Mouse (Mus musculus) hindbrain, embryonic 13.5 days (tissue): ENCODE data around the gene Fhl3. TPM values are rescaled to one million over a fixed set of nuclear protein-coding genes. Genes with fewer than 3 reads are reported as not detected.

Source experiments
- ATAC-seq: fragments of 200-750 bp; cut with Nextera tagmentation; 2 replicates; pipeline ENCODE4 v1.8.0; 2017; ENCODE audit warnings: moderate TSS enrichment; ENCODE audit not compliant: low FRiP score
- H3K27ac ChIP-seq: fragments of 300-500 bp; sonication (generic); 2 replicates; pipeline ENCODE4 v1.5.1; 2015; ENCODE audit warnings: inconsistent platforms, mild to moderate bottlenecking, moderate library complexity
- H3K27me3 ChIP-seq: fragments of 300-500 bp; sonication (generic); 2 replicates; pipeline ENCODE4 v1.6.1; 2015; ENCODE audit warnings: mild to moderate bottlenecking, inconsistent platforms
- H3K36me3 ChIP-seq: fragments of 300-500 bp; sonication (generic); 2 replicates; pipeline ENCODE4 v1.6.1; 2015; ENCODE audit warnings: mild to moderate bottlenecking, inconsistent platforms
- H3K4me1 ChIP-seq: fragments of 300-500 bp; sonication (generic); replicated peaks from 2 replicates; pipeline ENCODE4 v1.6.1; 2015; ENCODE audit warnings: inconsistent platforms
- H3K4me2 ChIP-seq: fragments of 300-500 bp; sonication (generic); 2 replicates; pipeline ENCODE4 v1.6.1; 2015; ENCODE audit warnings: inconsistent platforms, mild to moderate bottlenecking, moderate library complexity
- H3K4me3 ChIP-seq: fragments of 300-500 bp; sonication (generic); 2 replicates; pipeline ENCODE4 v1.5.1; 2015; ENCODE audit warnings: mild to moderate bottlenecking, inconsistent platforms
- H3K9ac ChIP-seq: fragments of 300-500 bp; sonication (generic); 2 replicates; pipeline ENCODE4 v1.6.1; 2015; ENCODE audit warnings: mild to moderate bottlenecking, inconsistent platforms
- H3K9me3 ChIP-seq: fragments of 300-500 bp; sonication (generic); 2 replicates; pipeline ENCODE4 v1.6.1; 2016; ENCODE audit warnings: inconsistent platforms
- WGBS: fragments of 180-500 bp; shearing (Covaris S2); methylation state at CpG from one replicate; pipeline ENCODE4 v1.1.7; 2015; 5-methylcytosine and 5-hydroxymethylcytosine counted together
- polyA plus RNA-seq: library from polyadenylated mRNA; unstranded; fragments of >200 nt; fragmentation: Nextera tagmentation; extraction: Ambion mirVana; gene quantifications from 2 replicates; pipeline ENCODE4 v1.2.1, GENCODE M21; 2015

Gene Fhl3
- polyA plus RNA-seq, 1 experiment from 2014 or later, result 2.9 TPM

- H3K4me1 ChIP-seq, result peaks cover 18% of the 10 kb centered on the region
- 98% methylated on average over 4 of the region's 4 CpGs for WGBS
- H3K4me2 ChIP-seq, result no peak overlapping the region
- H3K9ac ChIP-seq, result no peak overlapping the region
- H3K27me3 ChIP-seq, result no peaks in the 10 kb centered on the region
- no peak overlapping the region for H3K27ac ChIP-seq
- no peak overlapping the region for H3K4me3 ChIP-seq
- ATAC-seq, result no peak
- H3K9me3 ChIP-seq, result no peaks in the 10 kb centered on the region
- peaks cover 75% of the 10 kb centered on the region for H3K36me3 ChIP-seq
Observed at GRCm38 (mm10) chr4:124719101-124719500, 18.6 kb downstream of the Fhl3 start.

DNA sequence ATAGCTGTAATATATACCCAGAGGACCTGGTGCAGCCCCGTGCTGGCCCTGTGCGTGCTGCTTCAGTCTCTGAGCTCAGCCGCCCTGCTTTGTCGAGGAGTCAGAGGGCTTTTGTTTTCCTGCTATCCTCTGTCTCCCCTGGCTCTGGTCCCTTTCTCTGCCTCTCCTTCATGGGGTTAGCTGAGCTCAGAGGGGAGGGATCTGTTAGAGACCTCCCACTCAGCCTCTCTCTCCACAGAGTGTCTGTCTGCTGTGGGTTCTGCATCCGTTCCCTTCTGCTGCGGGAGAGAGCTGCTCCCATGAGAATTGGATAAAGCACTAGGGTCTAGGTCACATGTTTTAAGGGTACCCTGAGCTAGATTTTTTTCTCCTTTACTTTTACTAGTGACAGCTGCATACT is 25.6 kb downstream of the Fhl3 start:
- H3K4me1 ChIP-seq, result no peaks in the 10 kb centered on the region
- no peak for ATAC-seq
- H3K9ac ChIP-seq, result no peak overlapping the region
- no peaks in the 10 kb centered on the region for H3K27me3 ChIP-seq
- peaks cover 98% of the 10 kb centered on the region for H3K36me3 ChIP-seq
- 85% methylated on average over 6 of the region's 6 CpGs for WGBS
- no peak overlapping the region for H3K4me3 ChIP-seq
- H3K27ac ChIP-seq, result no peak overlapping the region
- no peak overlapping the region for H3K4me2 ChIP-seq
- H3K9me3 ChIP-seq, result no peaks in the 10 kb centered on the region

GRCm38 (mm10) chr4:124736952-124737351 is 36.5 kb downstream of the Fhl3 start:
- WGBS, result 71% methylated on average over 2 of the region's 2 CpGs

GRCm38 (mm10) chr4:124737486-124737885 is 37.0 kb downstream of the Fhl3 start:
- Histone ChIP-seq H3K9ac (no peak overlapping the region), H3K27ac (0 out of 2 replicates have a peak overlapping the region, but pooled peaks have one; percentile 52), H3K4me1 (peaks cover 24% of the 10 kb centered on the region), H3K36me3 (peaks cover 14% of the 10 kb centered on the region), H3K9me3 (no peaks in the 10 kb centered on the region), H3K4me2 (no peak overlapping the region), H3K4me3 (no peak overlapping the region), H3K27me3 (no peaks in the 10 kb centered on the region)
- ATAC-seq, result no peak
- WGBS, result 80% methylated on average over 5 of the region's 5 CpGs

More at GRCm38 (mm10) chr4:124736952-124737351, 36.5 kb downstream of the Fhl3 start:
- Histone ChIP-seq H3K4me3 (no peak overlapping the region), H3K27me3 (no peaks in the 10 kb centered on the region), H3K27ac (0 out of 2 replicates have a peak overlapping the region, but pooled peaks have one; percentile 52), H3K36me3 (peaks cover 19% of the 10 kb centered on the region), H3K4me2 (no peak overlapping the region), H3K9ac (no peak overlapping the region), H3K4me1 (peaks cover 19% of the 10 kb centered on the region), H3K9me3 (no peaks in the 10 kb centered on the region)
- ATAC-seq, result no peak

DNA sequence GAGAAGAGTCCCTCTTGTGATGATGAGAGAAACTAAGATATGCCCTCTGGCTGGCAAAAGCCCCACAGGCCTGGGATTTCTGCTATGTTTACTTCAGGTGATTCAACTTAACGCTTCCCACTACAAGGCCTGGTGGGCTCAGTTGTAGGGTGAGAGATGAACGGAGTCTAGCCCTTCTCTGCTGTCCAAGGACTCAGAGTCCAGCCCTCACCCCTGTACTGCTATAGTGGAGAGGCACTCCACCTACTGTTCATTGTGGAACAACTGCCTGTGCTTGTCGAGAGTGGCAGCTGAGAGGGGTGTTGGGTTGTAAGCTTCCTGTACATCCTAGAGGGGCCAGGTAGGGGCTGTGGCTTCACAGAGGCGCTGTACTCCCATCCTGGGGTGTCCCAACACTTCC is 37.5 kb downstream of the Fhl3 start:
- WGBS, result 67% methylated on average over 4 of the region's 4 CpGs
- H3K27me3 ChIP-seq, result no peaks in the 10 kb centered on the region
- H3K9me3 ChIP-seq, result no peaks in the 10 kb centered on the region
- peaks cover 9% of the 10 kb centered on the region for H3K36me3 ChIP-seq
- ATAC-seq, result no peak
- no peak overlapping the region for H3K27ac ChIP-seq
- H3K4me3 ChIP-seq, result no peak overlapping the region
- H3K4me2 ChIP-seq, result no peak overlapping the region
- H3K9ac ChIP-seq, result no peak overlapping the region
- peaks cover 28% of the 10 kb centered on the region for H3K4me1 ChIP-seq

- peaks cover under 1% of the 10 kb centered on the region; the same call in 1 of the 2 replicates for H3K36me3 ChIP-seq
- 70% methylated on average over 1 of the region's 1 CpGs for WGBS
Observed at GRCm38 (mm10) chr4:124738783-124739182, 38.3 kb downstream of the Fhl3 start.

DNA sequence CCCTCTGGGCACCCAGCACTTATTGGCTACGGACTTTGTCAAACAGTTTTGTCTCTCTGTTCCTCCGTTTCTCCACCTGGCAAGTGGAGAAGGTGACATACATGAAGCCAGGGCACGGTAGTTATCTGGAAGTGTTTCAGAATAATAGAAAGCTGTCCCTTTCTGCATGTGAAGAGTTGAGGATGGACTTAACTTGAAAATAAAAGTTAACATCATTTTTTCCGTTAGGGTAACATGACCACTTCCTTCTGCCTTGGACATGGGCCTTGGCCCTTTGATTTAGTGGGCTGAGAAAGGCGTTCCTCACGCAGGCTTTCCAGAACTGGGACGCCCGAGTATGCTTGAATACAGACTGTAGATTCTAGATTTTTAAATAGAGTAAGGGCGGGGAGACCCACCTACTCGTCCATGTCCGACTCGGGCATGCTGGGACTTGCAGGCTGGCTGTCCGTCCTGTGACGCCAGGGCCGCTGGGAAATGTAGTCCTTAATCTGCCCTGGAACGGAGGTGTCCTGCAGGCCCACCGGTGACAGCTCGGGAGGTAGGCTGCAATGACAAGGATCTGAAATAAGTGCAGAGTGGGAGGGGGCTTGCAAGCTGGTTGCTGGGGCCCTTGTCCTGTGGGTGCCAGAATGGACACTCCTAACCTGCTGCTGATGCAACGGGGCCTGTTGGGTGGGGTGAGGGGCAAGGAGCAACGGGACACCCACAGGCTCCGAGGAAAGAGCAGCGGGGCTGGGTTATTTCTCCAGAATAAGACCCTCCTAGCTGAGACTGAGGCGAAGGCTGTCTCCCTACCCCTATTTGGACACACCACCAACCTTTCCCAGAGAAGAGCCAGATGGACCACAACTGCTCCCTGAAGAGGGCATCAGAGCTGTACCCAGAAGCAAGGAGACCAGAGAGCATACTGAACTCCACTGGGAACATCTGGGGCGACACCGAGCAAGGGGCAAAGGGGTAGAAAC is 41.2 kb downstream of the Fhl3 start, which contains the start of gene Inpp5b:
Inpp5b (plus strand) TSS at position 475 of the 968 bp plus-strand sequence.
- Histone ChIP-seq H3K4me2 (peak within 1 kb of the TSS; percentile 76), H3K9ac (peak within 1 kb of the TSS; percentile 83), H3K27me3 (no peaks in the 10 kb centered on the region), H3K36me3 (peaks cover 13% of the 10 kb centered on the region), H3K9me3 (no peaks in the 10 kb centered on the region), H3K27ac (peak within 1 kb of the TSS; percentile 30; the same call in 1 of the 2 replicates), H3K4me3 (peak within 1 kb of the TSS; percentile 65), H3K4me1 (peaks cover 22% of the 10 kb centered on the region)
- 17% methylated on average over 25 of the region's 25 CpGs for WGBS
- ATAC-seq, result peak; percentile 93

More at GRCm38 (mm10) chr4:124738783-124739182, 38.3 kb downstream of the Fhl3 start:
- H3K4me1 ChIP-seq, result peaks cover 28% of the 10 kb centered on the region
- no peak for ATAC-seq
- H3K4me3 ChIP-seq, result no peak overlapping the region
- H3K4me2 ChIP-seq, result no peak overlapping the region
- H3K27ac ChIP-seq, result no peak overlapping the region
- no peaks in the 10 kb centered on the region for H3K9me3 ChIP-seq
- H3K27me3 ChIP-seq, result no peaks in the 10 kb centered on the region
- no peak overlapping the region for H3K9ac ChIP-seq

GRCm38 (mm10) chr4:124742839-124743238 is 42.3 kb downstream of the Fhl3 start:
- Histone ChIP-seq H3K27ac (no peak overlapping the region), H3K4me3 (no peak overlapping the region), H3K9ac (no peak overlapping the region), H3K4me1 (peaks cover 14% of the 10 kb centered on the region), H3K9me3 (no peaks in the 10 kb centered on the region), H3K4me2 (no peak overlapping the region), H3K36me3 (peaks cover 21% of the 10 kb centered on the region), H3K27me3 (0 out of 2 replicates have a peak, but pooled peaks cover under 1% of the 10 kb centered on the region)
- no peak for ATAC-seq
- 93% methylated on average over 11 of the region's 11 CpGs for WGBS

DNA sequence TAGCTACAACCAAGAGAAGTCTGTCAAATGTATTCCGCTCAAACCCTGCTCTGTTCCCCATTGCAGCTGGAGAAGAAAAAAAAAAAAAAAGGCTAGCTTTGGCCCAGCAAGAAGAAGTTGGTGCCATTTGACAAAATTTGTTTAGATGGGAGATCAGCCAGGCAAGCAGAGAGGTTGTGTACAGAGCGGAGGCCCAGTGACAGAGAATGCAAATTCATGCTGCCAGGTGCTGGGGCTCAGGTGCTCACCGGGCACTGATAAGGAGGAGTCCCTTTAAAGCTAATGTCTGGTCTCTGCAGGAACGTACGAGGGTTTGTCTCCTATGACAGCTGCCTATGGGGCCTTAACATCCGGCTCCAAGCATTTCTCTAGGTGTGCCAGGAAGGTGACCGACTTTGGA is 46.1 kb downstream of the Fhl3 start:
- Histone ChIP-seq H3K4me3 (no peak overlapping the region), H3K4me1 (peaks cover 17% of the 10 kb centered on the region), H3K27ac (no peak overlapping the region), H3K4me2 (no peak overlapping the region), H3K36me3 (peaks cover 29% of the 10 kb centered on the region), H3K9me3 (no peaks in the 10 kb centered on the region), H3K27me3 (0 out of 2 replicates have a peak, but pooled peaks cover 9% of the 10 kb centered on the region), H3K9ac (no peak overlapping the region)
- 75% methylated on average over 7 of the region's 7 CpGs for WGBS
- no peak for ATAC-seq

GRCm38 (mm10) chr4:124747851-124748250 is 47.4 kb downstream of the Fhl3 start:
- no peak for ATAC-seq
- Histone ChIP-seq H3K9me3 (no peaks in the 10 kb centered on the region), H3K36me3 (peaks cover 29% of the 10 kb centered on the region), H3K27me3 (0 out of 2 replicates have a peak, but pooled peaks cover 9% of the 10 kb centered on the region), H3K27ac (no peak overlapping the region), H3K4me1 (peaks cover 17% of the 10 kb centered on the region), H3K4me3 (no peak overlapping the region), H3K4me2 (no peak overlapping the region), H3K9ac (no peak overlapping the region; the same call in 1 of the 2 replicates)
- WGBS, result 70% methylated on average over 4 of the region's 4 CpGs

- Histone ChIP-seq H3K4me2 (peak overlapping the region; percentile 98), H3K9ac (peak overlapping the region; percentile 82)
- WGBS, result under 1% methylated on average over 75 of the region's 75 CpGs
Observed at GRCm38 (mm10) chr4:124751300-124752250, 51.1 kb downstream of the Fhl3 start.

More at GRCm38 (mm10) chr4:124751300-124752250, 51.1 kb downstream of the Fhl3 start:
- peaks cover 17% of the 10 kb centered on the region for H3K36me3 ChIP-seq
- H3K27ac ChIP-seq, result peak overlapping the region; percentile 66; the same call in 1 of the 2 replicates
- peak overlapping the region; percentile 77 for H3K4me3 ChIP-seq
- H3K4me1 ChIP-seq, result peaks cover 21% of the 10 kb centered on the region
- no peaks in the 10 kb centered on the region for H3K9me3 ChIP-seq
- peak; percentile 100 for ATAC-seq
- 0 out of 2 replicates have a peak, but pooled peaks cover 9% of the 10 kb centered on the region for H3K27me3 ChIP-seq
